Mouse (Mus musculus) lung, adult 2 months (tissue): ENCODE data around the gene Ncor1.

Experiments used
- CTCF ChIP-seq: fragments of 200-500 bp; IDR thresholded peaks from 2 replicates; pipeline ENCODE4 v1.5.1; 2011; ENCODE audit warnings: mild to moderate bottlenecking, low read length, control low read depth; ENCODE audit not compliant: insufficient read depth
- POLR2A ChIP-seq: fragments of 200-500 bp; IDR thresholded peaks from 2 replicates; pipeline ENCODE4 v1.6.1; 2011; ENCODE audit warnings: low read depth, mild to moderate bottlenecking, control low read depth, low read length, borderline replicate concordance; ENCODE audit errors: extremely low read depth

DNA sequence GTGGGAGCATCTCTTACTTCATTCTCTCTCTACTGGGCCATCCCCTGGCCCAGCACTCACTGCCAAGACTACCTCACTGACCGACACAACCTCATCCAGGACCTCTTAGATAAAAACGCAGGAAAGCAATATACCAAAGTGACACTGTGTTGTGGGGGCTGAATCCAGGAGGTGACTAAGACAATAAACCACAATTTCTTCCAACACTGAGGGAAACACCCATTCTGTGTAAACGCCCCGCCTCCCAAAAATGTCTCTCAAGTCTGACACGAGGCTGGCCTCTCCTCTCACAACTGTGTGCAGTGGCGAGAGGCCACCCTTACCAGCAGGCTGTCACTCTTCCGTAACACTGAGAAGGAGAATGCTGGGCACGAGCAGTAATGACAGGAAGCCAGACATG lies 190.0 kb downstream of the Ncor1 start:
- TF ChIP-seq CTCF, result no peak
- no peak for TF ChIP-seq POLR2A
